Mouse (Mus musculus) v-Abl transformed pro-B cells (cell line): ENCODE measurements at regions not wholly inside any gene's neighbourhood (a gene's known extent, or its start where the extent isn't known, plus 50 kb on each side); places are given as distances from the start of the nearest gene placed in this dataset.

Experiments
- in situ Hi-C, 2 experiments: fragments of 400-800 bp; cut with MboI; formaldehyde crosslinking; loops; one replicate each; pipeline ENCODE4 v1.15.1; 2025; ENCODE audit not compliant: unreplicated experiment in 2 of 2

DNA sequence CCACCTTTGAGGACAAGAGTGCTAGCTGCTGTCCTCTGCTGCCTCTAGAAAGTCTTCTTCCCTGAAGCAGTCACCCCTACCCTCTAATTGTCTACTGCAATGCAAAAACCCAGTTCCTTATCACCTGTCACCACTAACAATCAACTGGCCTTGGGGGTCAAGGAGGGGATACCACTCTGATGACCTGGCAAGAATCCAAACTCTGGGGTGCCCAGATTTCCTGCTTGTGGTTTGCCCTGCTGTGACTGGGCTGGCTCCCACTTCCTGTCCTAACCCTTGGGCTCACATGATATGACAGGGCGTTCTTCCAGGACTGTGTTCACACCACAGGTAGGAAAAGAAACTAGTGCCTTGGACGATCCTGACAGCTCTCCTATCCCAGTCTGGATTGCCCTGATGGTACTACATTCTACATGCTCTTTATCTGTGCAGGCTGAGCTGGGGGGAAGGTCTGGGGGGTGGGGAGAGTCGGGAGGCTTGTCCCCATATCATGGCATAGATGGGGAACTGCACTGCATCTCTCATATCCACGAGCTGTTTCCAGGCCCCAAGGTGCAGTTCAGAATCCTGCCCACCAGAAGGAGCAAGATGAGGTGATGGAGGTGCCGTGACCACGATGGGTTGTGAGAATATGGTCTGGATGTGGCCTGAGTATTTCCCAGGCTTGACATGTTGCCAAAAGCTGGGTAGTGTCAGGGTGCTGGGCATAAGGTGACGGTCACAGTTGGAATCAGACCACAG is 81.0 kb downstream of the Maf start:
- in situ Hi-C loops = no loop called here

DNA sequence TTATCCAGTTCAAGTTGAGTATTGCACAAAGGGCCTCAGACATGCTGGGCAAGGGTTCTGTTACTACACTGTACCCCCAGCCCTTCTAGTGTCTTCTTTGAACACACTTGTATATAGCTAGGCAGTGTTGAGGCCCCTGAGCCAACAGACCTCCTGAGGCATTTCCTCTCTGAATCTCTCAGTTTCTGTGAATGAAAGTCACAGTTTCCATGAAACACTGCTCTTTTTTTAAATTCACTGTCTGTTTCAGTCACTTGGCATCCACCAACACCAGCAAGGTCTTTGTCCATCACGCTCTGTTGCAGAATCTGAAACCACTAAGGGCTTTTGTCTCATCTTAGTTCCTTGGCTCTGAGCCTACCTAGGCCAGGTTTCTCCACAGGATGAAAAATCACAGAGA is 82.5 kb downstream of the Maf start:
- in situ Hi-C loops = no loop called here

GRCm38 (mm10) chr8:115618049-115618760 is 89.4 kb downstream of the Maf start:
- in situ Hi-C loops = no loop called here

DNA sequence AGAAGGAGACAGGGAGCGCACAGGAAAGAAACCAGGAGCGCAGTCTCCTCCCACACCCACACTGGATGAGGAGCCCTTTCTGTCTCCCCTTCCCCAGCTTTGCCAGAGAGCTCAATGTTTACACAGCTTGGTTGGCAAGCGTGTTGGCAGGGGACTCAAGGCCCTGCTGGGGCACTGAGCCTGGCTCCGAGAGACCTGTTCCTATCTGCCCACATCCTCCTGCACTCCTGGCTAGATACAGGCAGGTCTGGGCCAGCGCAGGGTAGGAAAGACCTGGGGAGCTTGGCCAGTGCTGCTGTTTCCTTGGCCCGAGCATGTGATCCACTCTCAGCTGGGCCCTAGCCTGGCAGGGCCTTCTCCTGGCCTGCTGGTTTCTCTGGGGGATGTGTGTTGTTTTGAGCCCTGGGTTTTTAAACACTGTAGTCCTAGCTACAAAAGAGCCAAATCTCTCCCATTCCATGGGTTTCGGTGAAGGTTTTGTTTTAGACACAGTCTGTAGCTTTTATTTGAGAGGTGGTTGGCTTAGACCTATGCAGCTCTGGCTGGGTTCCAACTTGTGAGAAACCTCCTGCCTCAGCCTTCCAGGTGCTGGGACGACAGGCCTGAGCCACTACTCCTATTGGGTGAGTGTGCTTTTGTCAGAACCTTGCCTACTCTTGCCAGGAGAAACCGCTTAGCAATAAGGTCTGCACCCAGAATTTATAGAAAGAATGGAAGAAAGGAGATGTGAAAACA is 90.6 kb downstream of the Maf start:
- in situ Hi-C loops = no loop called here

GRCm38 (mm10) chr8:115613946-115614584 is 93.5 kb downstream of the Maf start:
- in situ Hi-C loops = no loop called here

DNA sequence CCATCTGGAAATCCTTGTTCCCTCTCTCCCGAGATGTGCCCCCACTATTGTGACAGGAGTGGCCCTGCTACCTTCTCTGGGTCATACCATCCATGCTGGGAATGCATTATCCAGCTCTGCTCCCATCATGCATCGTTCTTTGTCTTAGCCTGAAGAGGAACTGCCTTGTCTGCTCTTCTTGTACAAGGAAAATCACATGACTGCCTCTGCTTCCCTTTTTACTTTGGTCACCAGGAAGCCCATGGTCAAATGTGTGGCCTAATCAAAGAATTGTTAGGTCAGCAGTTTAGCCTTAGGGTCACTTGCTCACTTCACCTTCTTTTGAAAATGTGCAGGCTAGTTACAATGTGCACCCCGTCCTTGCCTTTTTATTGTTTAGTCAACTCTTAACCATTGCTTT is 95.5 kb downstream of the Maf start:
- in situ Hi-C loops = no loop called here

DNA sequence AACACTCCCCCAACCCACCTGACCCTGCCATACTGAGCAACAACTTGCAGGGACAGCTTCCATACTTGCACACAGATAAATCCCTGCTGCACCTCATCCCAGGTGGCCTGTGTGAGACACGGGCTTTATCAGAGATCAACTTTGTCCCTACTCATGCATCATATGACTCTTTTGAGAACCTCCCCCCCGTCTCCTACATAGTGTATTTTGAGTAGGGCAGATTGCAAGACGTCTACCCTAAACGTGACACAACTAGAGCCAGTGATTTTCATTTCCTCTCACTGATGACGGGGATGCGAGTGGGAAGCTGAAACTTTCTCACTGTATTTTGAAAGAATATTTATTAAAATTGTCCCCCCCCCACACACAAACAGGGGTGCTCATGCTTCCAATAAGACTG is 107.8 kb downstream of the Maf start:
- in situ Hi-C loops = no loop called here

GRCm38 (mm10) chr8:115597226-115597953 is 110.2 kb downstream of the Maf start:
- in situ Hi-C loops = no loop called here

GRCm38 (mm10) chr8:115589721-115590120 is 117.9 kb downstream of the Maf start:
- in situ Hi-C loops = no loop called here

DNA sequence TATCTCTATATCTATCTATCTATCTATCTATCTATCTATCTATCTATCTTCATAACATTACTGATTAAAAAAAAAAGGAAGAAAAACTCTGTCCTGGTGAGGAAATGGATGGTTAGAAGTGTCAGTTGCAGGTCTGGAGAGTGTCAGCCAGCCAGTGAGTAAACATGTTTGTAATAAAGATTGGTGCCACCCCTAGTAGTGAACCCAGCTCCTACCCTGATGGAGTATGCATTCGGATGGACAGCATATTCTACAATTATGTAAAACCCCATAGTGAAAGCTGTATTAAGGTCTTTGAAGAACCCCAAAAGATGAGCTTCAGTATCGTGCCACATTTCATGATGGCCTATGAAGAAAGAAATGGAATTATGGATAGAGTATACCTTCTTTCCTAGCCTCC is 118.5 kb downstream of the Maf start:
- in situ Hi-C loops = no loop called here

DNA sequence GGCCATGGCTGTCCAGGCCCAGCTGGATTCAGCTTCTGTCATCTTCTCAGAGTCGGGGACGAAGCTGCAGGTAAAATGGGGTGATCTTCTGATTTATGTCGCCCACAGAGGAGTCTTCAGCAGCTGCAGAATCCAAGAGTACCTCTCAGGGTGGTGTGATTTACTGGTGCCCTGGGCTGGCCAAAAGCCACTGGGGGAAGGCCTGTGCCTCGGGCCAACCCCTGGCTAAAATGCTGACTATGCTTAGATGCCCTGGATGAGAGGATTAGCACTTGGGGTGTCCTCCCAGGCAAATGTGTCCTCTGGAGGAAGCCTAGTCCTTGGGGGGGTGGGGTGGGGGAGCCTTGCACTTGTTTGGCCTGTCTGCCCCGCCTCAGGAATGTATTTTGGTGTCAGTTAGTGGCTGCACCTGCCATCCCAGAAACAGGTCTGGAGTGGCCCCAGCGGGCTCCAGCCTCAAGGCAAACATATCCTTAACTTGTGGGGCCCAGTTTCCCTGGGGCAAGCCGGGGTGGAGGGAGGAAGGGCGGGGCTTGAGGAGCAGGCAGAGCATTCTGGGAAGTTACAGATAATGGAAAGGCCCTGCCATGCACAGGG is 123.2 kb downstream of the Maf start:
- in situ Hi-C loops = no loop called here

DNA sequence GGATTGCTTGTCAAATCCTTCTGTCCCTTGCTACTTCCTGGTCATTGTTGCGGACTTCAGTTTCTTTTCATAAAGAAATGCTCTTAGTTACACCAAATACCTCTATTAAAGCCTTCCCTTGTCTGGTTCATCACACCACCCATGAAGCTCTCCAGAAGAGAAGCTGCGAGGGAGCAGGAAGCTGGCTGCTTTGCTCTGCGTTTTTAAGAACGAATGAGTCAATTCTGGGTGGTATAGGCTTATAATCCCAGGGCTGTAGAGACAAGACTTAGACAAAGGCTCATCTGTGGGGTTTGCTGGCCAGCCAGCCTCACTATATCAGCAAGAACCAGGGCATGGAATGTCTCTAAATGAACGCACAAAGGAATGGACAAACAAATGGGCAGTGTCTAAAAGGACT is 124.4 kb downstream of the Maf start:
- in situ Hi-C loops = no loop called here

DNA sequence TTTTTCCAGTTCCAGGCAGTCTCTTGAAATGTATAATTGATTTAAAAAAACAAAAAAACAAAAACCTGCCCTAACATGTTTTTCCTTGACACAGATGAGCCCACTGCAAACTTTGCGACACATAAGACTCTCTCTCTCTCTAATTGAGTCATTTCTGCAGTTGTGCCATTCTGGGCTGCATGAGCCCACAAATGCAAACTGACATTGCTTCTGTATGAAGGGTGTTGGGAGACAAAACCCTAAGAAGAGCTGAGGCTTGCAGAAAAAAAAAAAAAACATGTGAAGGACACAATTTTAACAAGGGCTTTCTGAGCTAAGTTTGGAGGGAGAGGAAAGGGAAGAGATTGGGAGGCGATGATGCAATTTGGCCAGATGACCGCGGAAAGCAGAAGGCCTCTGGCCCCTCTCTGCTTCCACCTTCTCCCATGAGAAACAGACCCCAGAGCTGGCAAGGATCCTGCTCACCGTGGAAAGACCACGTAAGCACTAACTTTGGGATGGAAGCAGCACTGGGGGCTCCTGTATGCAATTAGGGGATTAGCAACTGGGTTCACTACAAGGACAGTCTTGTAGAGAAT is 125.6 kb downstream of the Maf start:
- in situ Hi-C loops = no loop called here

- in situ Hi-C loops = no loop called here
Observed at GRCm38 (mm10) chr8:115568394-115568793, 139.2 kb downstream of the Maf start.

DNA sequence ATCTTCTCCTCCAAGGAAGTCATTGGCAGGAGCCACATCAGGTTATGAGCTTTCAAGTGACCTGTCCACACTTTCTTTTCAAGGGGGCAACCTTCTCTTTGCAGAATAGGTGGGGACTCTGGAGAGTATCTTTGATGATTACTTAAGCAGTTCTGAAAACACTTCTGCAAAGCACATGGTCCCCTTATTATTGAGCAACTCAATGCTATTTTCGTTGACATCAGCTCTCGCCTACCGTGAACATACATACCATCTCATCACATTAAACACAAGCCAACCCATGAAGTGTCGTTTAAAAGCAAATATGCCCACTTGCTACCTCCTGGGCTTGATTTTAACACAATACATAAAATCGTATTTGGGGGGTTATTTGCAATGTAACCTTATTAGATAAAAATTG is 141.8 kb downstream of the Maf start:
- in situ Hi-C loops = no loop called here

- in situ Hi-C loops = no loop called here
Observed at GRCm38 (mm10) chr8:115562362-115562761, 145.2 kb downstream of the Maf start.

GRCm38 (mm10) chr8:115560985-115561916 is 146.3 kb downstream of the Maf start:
- in situ Hi-C loops = no loop called here

DNA sequence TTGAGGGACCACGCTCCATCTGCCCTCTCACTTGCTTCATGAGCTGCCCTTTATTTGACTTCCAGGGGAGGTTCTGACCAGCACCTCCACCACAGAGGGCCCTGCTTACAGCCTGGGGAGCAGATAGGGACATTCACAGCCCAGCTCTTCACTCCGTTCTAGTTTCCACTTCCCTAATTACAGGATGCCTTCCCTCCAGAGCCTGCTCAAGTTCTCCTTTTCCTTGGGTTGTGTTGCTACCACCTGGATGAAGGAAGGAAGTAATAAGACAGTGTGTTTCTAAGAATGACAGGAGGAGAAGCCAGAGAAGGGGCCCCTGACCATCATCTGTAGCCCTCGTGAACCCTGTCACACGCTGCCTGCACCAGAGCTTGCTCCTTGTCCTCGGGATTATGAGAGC is 152.1 kb downstream of the Maf start:
- in situ Hi-C loops = no loop called here

- in situ Hi-C loops = no loop called here
Observed at GRCm38 (mm10) chr8:115554185-115554584, 153.4 kb downstream of the Maf start.
